Mouse (Mus musculus) thymus, adult 2 months (tissue): ENCODE measurements around the gene Ptpn21. TPM values are rescaled to one million over a fixed set of nuclear protein-coding genes. Genes with fewer than 3 reads are reported as not detected.

Experiments
- DNase-seq: peaks from one replicate; pipeline ENCODE4 v3.0.0; 2021
- H3K27ac ChIP-seq: fragments of 200-500 bp; 2 replicates; pipeline ENCODE4 v1.5.1; 2012; ENCODE audit warnings: low read length, control low read depth; ENCODE audit not compliant: control insufficient read depth, insufficient read depth
- H3K27me3 ChIP-seq: fragments of 200-500 bp; 2 replicates; pipeline ENCODE4 v1.6.1; 2012; ENCODE audit warnings: mild to moderate bottlenecking, low read length, moderate library complexity, mixed read lengths; ENCODE audit not compliant: control insufficient read depth, insufficient read depth
- H3K36me3 ChIP-seq: fragments of 200-500 bp; 2 replicates; pipeline ENCODE4 v1.6.1; 2012; ENCODE audit warnings: mild to moderate bottlenecking, low read length, moderate library complexity; ENCODE audit not compliant: control insufficient read depth, insufficient read depth
- H3K4me1 ChIP-seq: fragments of 200-500 bp; replicated peaks from 2 replicates; pipeline ENCODE4 v1.6.1; 2012; ENCODE audit warnings: low read length; ENCODE audit not compliant: control insufficient read depth, insufficient read depth
- H3K4me3 ChIP-seq: fragments of 200-500 bp; 2 replicates; pipeline ENCODE4 v1.5.1; 2012; ENCODE audit warnings: mild to moderate bottlenecking, low read length, control low read depth, moderate library complexity; ENCODE audit not compliant: control insufficient read depth, insufficient read depth
- CTCF ChIP-seq: fragments of 200-500 bp; IDR thresholded peaks from 2 replicates; pipeline ENCODE4 v1.5.1; 2012; ENCODE audit warnings: mild to moderate bottlenecking, control low read depth, low read length, moderate library complexity, borderline replicate concordance; ENCODE audit not compliant: control insufficient read depth, poor library complexity, insufficient read depth; ENCODE audit errors: extremely low read depth
- POLR2A ChIP-seq: fragments of 200-500 bp; IDR thresholded peaks from 2 replicates; pipeline ENCODE4 v1.6.1; 2012; ENCODE audit warnings: mild to moderate bottlenecking, low read length, control low read depth, moderate library complexity; ENCODE audit not compliant: control insufficient read depth, poor library complexity, insufficient read depth; ENCODE audit errors: extremely low read depth
- WGBS: fragments of 180-500 bp; shearing (Covaris S2); methylation state at CpG from one replicate; pipeline ENCODE4 v1.1.7; 2018; 5-methylcytosine and 5-hydroxymethylcytosine counted together
- polyA plus RNA-seq: library from polyadenylated mRNA; depleted of rRNA; stranded (reverse); fragments of >200 nt; gene quantifications from 2 replicates; pipeline ENCODE4 v1.2.3, GENCODE M21; 2012

Gene Ptpn21
- polyA plus RNA-seq, 1 experiment = 7.9 TPM

- Histone ChIP-seq H3K4me3 (no peak overlapping the region), H3K27ac (no peak overlapping the region), H3K36me3 (no peaks in the 10 kb centered on the region), H3K4me1 (no peaks in the 10 kb centered on the region), H3K27me3 (no peaks in the 10 kb centered on the region)
- TF ChIP-seq CTCF = no peak
- TF ChIP-seq POLR2A = no peak
- 92% methylated on average over 11 of the region's 11 CpGs for WGBS
- DNase-seq = no peak
These were observed 22.4 kb downstream of the Ptpn21 start for GRCm38 (mm10) chr12:98714757-98715156.

GRCm38 (mm10) chr12:98713621-98714103, 23.5 kb downstream of the Ptpn21 start:
- H3K27ac ChIP-seq = no peak overlapping the region
- no peaks in the 10 kb centered on the region for H3K27me3 ChIP-seq
- no peaks in the 10 kb centered on the region for H3K4me1 ChIP-seq
- no peak for DNase-seq
- H3K4me3 ChIP-seq = no peak overlapping the region
- no peak for TF ChIP-seq CTCF
- TF ChIP-seq POLR2A = no peak
- H3K36me3 ChIP-seq = no peaks in the 10 kb centered on the region
- WGBS = 90% methylated on average over 7 of the region's 7 CpGs

GRCm38 (mm10) chr12:98712819-98713218, 24.4 kb downstream of the Ptpn21 start:
- DNase-seq = no peak
- Histone ChIP-seq H3K27ac (no peak overlapping the region), H3K4me3 (no peak overlapping the region), H3K27me3 (no peaks in the 10 kb centered on the region), H3K4me1 (no peaks in the 10 kb centered on the region), H3K36me3 (no peaks in the 10 kb centered on the region)
- 92% methylated on average over 6 of the region's 6 CpGs for WGBS
- TF ChIP-seq POLR2A (no peak), CTCF (no peak)

- no peak for DNase-seq
- Histone ChIP-seq H3K4me1 (no peaks in the 10 kb centered on the region), H3K36me3 (no peaks in the 10 kb centered on the region), H3K4me3 (no peak overlapping the region), H3K27me3 (no peaks in the 10 kb centered on the region), H3K27ac (no peak overlapping the region)
- no peak for TF ChIP-seq CTCF
- TF ChIP-seq POLR2A = no peak
- 88% methylated on average over 10 of the region's 10 CpGs for WGBS
These were observed 33.2 kb downstream of the Ptpn21 start for GRCm38 (mm10) chr12:98703961-98704360.

GRCm38 (mm10) chr12:98703554-98703953, 33.7 kb downstream of the Ptpn21 start:
- no peak overlapping the region for H3K27ac ChIP-seq
- H3K36me3 ChIP-seq = no peaks in the 10 kb centered on the region
- WGBS = 66% methylated on average over 2 of the region's 2 CpGs
- no peaks in the 10 kb centered on the region for H3K27me3 ChIP-seq
- H3K4me3 ChIP-seq = no peak overlapping the region
- no peaks in the 10 kb centered on the region for H3K4me1 ChIP-seq
- no peak for DNase-seq
- no peak for TF ChIP-seq POLR2A
- TF ChIP-seq CTCF = no peak

GRCm38 (mm10) chr12:98701564-98701963, 35.6 kb downstream of the Ptpn21 start:
- WGBS = 97% methylated on average over 9 of the region's 9 CpGs
- H3K27me3 ChIP-seq = no peaks in the 10 kb centered on the region
- no peaks in the 10 kb centered on the region for H3K4me1 ChIP-seq
- TF ChIP-seq CTCF (no peak), POLR2A (no peak)
- H3K4me3 ChIP-seq = no peak overlapping the region
- no peak for DNase-seq
- H3K27ac ChIP-seq = no peak overlapping the region
- no peaks in the 10 kb centered on the region for H3K36me3 ChIP-seq

GRCm38 (mm10) chr12:98697202-98697601, 40.0 kb downstream of the Ptpn21 start:
- DNase-seq = no peak
- no peaks in the 10 kb centered on the region for H3K27me3 ChIP-seq
- H3K4me1 ChIP-seq = 0 out of 2 replicates have a peak, but pooled peaks cover 2% of the 10 kb centered on the region
- no peaks in the 10 kb centered on the region for H3K36me3 ChIP-seq
- WGBS = 82% methylated on average over 5 of the region's 5 CpGs
- TF ChIP-seq POLR2A (no peak), CTCF (no peak)
- no peak overlapping the region for H3K27ac ChIP-seq
- H3K4me3 ChIP-seq = no peak overlapping the region
